Mouse (Mus musculus): ENCODE data around the gene Alox12e.

Gene Alox12e

DNA sequence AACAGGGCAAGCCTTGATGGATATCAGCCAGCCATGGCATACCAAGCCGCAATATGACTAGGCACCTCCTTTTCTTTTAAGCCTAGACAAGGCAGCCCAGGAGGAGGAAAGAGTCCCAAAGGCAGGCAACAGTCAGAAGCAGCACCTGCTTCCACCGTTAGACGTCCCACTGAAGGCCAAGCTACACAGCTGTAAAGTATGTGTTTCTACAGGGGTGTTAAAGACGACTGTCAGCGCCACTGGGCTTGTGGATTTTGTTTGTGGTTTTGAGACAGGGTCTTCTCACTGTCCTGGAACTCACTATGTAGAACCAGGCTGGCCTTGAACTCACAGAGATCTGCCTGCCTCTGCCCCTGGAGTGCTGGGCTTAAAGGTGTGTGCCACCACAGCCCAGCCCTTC, 36.7 kb downstream of the Alox12e start:
- no peak for DNase-seq (ENCODE audit: low spot score)

DNA sequence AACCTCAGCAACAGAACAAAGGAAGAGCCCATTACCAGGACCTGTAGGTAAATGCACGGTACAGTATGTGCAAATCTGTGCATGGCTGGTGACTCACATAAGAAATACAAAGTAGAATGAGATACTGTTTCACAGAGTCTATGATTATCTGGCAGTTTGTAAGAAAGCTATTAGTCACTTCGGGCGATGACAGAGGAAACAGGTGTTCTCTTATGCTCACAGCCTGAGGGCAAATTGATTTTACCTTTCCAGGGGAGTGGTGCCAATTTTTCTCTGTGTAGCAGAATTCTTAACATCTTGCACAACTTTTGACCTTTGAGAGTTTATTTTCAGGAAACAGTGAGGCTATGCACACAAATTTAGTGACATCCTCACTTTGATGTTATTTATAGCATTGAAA, 37.7 kb downstream of the Alox12e start:
- DNase-seq (ENCODE audit: low spot score): no peak

DNA sequence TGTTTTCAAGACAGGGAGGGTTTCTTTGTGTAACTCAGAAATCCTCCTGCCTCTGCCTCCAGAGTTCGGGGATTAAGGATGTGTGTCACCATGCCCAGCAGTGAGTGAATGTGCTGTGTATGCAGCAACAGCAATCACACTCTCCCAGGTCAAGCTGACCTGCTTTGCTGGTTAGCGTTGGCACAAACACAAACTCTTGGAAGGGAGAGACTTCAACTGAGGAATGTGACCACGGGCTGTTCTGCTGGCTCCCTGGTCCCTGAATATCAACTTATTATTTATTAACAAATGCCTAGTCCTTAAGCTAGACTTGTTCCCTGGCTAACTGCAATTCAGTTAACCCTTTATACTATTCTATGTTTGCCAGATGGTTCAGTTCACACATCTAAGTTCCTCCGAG, 38.8 kb downstream of the Alox12e start:
- no peak for DNase-seq (ENCODE audit: low spot score)

DNA sequence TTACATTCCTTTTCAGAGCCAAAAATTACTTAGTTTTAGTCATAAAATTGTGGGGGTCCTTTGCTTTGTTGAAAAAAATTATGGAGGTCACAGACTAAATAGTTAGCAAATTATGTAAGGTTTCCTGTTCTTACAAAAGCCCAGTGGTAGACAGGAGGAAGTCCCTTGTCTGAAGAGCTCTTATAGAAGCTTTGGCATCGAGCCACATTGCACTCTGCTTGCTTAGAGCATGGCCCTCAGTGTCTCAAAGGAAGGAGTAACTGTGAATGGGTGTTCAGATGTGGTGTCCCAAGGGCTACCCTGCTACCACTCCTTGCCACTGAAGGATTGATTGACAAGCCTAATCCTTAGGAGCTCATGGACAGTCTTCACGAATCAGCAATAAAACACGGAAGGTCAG, 42.0 kb downstream of the Alox12e start:
- no peak for DNase-seq (ENCODE audit: low spot score)

DNA sequence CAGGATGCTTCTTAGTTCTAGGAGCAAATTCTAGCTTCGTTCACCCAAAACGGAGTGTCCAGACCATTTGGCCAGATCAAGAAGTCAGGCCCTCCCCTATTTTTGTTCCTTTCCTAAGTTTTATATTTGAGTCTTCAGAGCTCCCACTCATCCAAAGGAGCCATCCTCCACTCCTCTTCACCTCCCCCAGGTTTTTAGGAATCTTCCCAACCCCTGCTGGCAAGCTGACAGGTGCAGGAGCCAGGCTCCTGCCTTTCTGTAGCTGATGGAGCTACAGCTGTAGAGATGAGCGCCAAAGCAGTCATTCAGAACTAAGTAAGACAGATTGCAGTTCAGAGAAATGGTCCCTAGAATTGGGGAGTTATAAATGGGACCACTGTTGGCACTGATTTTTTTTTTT, 43.5 kb downstream of the Alox12e start:
- no peak for DNase-seq (ENCODE audit: low spot score)

DNA sequence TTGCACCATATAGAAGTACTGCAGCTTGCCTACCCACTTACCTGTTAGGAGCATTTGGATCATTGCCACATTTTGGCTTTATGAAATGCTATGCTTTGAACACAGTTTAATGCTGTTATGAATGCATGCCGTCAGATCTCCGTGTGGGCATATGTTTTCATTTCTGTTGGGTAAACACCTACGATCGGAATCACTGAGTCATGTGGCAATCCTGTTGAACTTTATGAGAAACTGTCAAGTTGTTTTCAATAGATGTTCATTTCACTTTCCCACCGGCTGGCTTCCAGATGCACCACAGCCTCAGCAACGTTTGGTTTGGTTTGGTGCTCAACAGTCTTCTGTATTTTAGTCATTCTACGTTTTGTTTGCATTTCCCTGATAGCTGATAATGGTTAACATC, 50.8 kb downstream of the Alox12e start:
- DNase-seq (ENCODE audit: low spot score): no peak

DNA sequence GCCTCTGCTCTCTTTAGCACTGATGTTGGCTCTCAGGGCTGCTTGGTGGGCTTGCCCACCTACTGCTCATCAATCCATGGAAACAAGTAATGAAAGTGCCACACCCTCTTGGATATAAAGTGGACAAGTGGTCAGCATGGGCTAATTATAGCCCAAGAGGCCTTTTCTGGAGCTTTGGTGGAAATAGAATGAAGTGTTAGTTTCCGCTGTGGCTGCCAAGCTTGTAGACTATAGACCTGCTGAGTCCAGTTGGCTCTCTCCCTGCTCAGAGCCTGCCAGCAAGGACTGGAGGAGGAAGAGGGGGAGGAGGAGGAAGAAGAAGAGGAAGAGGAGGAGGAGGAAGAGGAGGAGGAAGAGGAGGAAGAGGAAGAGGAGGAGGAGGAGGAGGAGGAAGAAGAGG, 56.0 kb downstream of the Alox12e start:
- DNase-seq (ENCODE audit: low spot score): no peak

DNA sequence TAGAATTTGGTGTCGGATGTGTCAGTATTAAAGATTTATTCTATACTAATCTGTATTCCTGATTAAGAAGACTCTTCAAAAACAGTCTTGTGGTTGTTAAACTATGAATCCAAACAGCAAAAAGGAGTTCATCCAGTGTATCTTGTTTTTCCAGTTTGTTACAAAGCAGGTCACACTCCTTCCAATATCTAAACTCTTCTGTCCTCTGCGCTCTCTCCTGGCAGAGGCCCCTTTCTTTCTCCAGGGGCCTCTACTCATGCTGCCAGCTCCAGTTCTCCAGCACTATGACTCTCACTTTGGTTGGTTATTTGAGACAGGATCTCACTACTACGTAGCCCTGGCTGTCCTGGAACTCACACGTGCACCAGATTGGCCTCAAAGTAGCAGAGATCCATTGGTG, 56.6 kb downstream of the Alox12e start:
- no peak for DNase-seq (ENCODE audit: low spot score)
